Mouse (Mus musculus): ENCODE results near the gene Ehbp1l1. TPM values are rescaled to one million over a fixed set of nuclear protein-coding genes. Genes with fewer than 3 reads are reported as not detected.

Ehbp1l1 gene
- polyA plus RNA-seq, 1 experiment from 2014 or later: 8.9 TPM

- H3K4me3 ChIP-seq (ENCODE audit: low read depth, low read length): peak overlapping the region; percentile 73
- peaks cover 56% of the 10 kb centered on the region for H3K4me1 ChIP-seq (ENCODE audit: control insufficient read depth, insufficient read depth, low read length)
- H3K9me3 ChIP-seq (ENCODE audit: control insufficient read depth, low read length): no peaks in the 10 kb centered on the region
- no peaks in the 10 kb centered on the region for H3K27me3 ChIP-seq (ENCODE audit: control insufficient read depth, insufficient read depth, low read length)
- peak overlapping the region; percentile 100 for H3K9ac ChIP-seq (replicated peaks; ENCODE audit: low read depth, low read length)
- no peak for ATAC-seq (ENCODE audit: low read depth)
- peak overlapping the region; percentile 99 for H3K4me2 ChIP-seq (ENCODE audit: low read depth, low read length)
- WGBS: 3% methylated on average over 14 of the region's 14 CpGs
- no peaks in the 10 kb centered on the region; the same call in 1 of the 2 replicates for H3K36me3 ChIP-seq (ENCODE audit: control insufficient read depth, insufficient read depth, low read length)
- H3K27ac ChIP-seq (ENCODE audit: low read depth, low read length): peak overlapping the region; percentile 44
Observed at GRCm38 (mm10) chr19:5727701-5728100, 1.6 kb upstream of the Ehbp1l1 start.

DNA sequence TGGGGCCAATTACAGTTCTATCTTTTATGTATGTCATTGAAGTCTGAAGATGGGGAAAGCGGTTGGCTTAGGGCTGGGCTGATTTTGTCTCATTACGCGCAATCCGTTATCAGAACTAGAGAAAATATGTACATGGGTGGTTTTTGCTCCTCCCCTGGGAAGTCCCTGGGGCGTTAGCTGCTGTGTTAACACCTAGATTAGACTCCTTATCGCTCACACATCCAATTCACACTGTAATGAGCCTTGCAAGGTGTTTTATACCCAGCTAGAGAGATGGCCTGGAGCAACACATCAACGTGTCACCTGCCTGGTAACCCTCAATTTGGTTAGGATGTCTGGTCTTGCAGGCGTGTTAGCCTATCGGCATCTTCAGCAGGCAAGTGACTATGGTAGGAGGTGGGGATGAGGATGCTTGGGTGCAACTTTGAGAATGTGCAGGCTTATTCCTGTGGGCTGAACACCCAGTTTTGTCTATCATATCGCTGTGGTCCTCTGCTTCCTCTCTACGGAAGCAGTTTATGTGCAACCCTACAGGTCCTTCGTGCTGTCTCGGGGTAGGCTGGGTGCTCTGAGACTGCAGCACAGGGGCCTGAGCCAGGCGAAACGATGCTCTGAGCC lies 953 bp upstream of the Ehbp1l1 start:
- Histone ChIP-seq H3K4me1 (ENCODE audit: control insufficient read depth, insufficient read depth, low read length) (peaks cover 56% of the 10 kb centered on the region), H3K27me3 (ENCODE audit: control insufficient read depth, insufficient read depth, low read length) (no peaks in the 10 kb centered on the region), H3K9ac (replicated peaks; ENCODE audit: low read depth, low read length) (peak overlapping the region; percentile 51), H3K27ac (ENCODE audit: low read depth, low read length) (peak overlapping the region; percentile 44; the same call in 1 of the 2 replicates), H3K9me3 (ENCODE audit: control insufficient read depth, low read length) (no peaks in the 10 kb centered on the region), H3K4me2 (ENCODE audit: low read depth, low read length) (peak overlapping the region; percentile 99), H3K4me3 (ENCODE audit: low read depth, low read length) (peak overlapping the region; percentile 73), H3K36me3 (ENCODE audit: control insufficient read depth, insufficient read depth, low read length) (peaks cover 4% of the 10 kb centered on the region; the same call in 1 of the 2 replicates)
- WGBS: 77% methylated on average over 15 of the region's 15 CpGs
- no peak for ATAC-seq (ENCODE audit: low read depth)

- Histone ChIP-seq H3K9ac (replicated peaks; ENCODE audit: low read depth, low read length) (0 out of 2 replicates have a peak overlapping the region, but pooled peaks have one; percentile 3), H3K36me3 (ENCODE audit: control insufficient read depth, insufficient read depth, low read length) (peaks cover 21% of the 10 kb centered on the region), H3K4me2 (ENCODE audit: low read depth, low read length) (peak overlapping the region; percentile 99), H3K9me3 (ENCODE audit: control insufficient read depth, low read length) (no peaks in the 10 kb centered on the region), H3K4me3 (ENCODE audit: low read depth, low read length) (no peak overlapping the region), H3K27me3 (ENCODE audit: control insufficient read depth, insufficient read depth, low read length) (no peaks in the 10 kb centered on the region), H3K27ac (ENCODE audit: low read depth, low read length) (no peak overlapping the region), H3K4me1 (ENCODE audit: control insufficient read depth, insufficient read depth, low read length) (peaks cover 41% of the 10 kb centered on the region)
- no peak for ATAC-seq (ENCODE audit: low read depth)
- 66% methylated on average over 12 of the region's 12 CpGs for WGBS
Observed at GRCm38 (mm10) chr19:5725029-5725707, 949 bp downstream of the Ehbp1l1 start.

GRCm38 (mm10) chr19:5724549-5724941 lies 1.6 kb downstream of the Ehbp1l1 start:
- no peaks in the 10 kb centered on the region for H3K27me3 ChIP-seq (ENCODE audit: control insufficient read depth, insufficient read depth, low read length)
- no peak overlapping the region for H3K4me3 ChIP-seq (ENCODE audit: low read depth, low read length)
- ATAC-seq (ENCODE audit: low read depth): no peak
- H3K9ac ChIP-seq (replicated peaks; ENCODE audit: low read depth, low read length): no peak overlapping the region
- WGBS: 64% methylated on average over 7 of the region's 7 CpGs
- H3K36me3 ChIP-seq (ENCODE audit: control insufficient read depth, insufficient read depth, low read length): peaks cover 28% of the 10 kb centered on the region
- no peak overlapping the region for H3K27ac ChIP-seq (ENCODE audit: low read depth, low read length)
- peaks cover 36% of the 10 kb centered on the region for H3K4me1 ChIP-seq (ENCODE audit: control insufficient read depth, insufficient read depth, low read length)
- 0 out of 2 replicates have a peak overlapping the region, but pooled peaks have one; percentile 11 for H3K4me2 ChIP-seq (ENCODE audit: low read depth, low read length)
- H3K9me3 ChIP-seq (ENCODE audit: control insufficient read depth, low read length): no peaks in the 10 kb centered on the region

- H3K27me3 ChIP-seq (ENCODE audit: control insufficient read depth, insufficient read depth, low read length): no peaks in the 10 kb centered on the region
- H3K4me2 ChIP-seq (ENCODE audit: low read depth, low read length): no peak overlapping the region
- ATAC-seq (ENCODE audit: low read depth): no peak
- H3K27ac ChIP-seq (ENCODE audit: low read depth, low read length): no peak overlapping the region
- no peak overlapping the region for H3K4me3 ChIP-seq (ENCODE audit: low read depth, low read length)
- WGBS: 67% methylated on average over 4 of the region's 4 CpGs
- no peak overlapping the region for H3K9ac ChIP-seq (replicated peaks; ENCODE audit: low read depth, low read length)
- H3K4me1 ChIP-seq (ENCODE audit: control insufficient read depth, insufficient read depth, low read length): peaks cover 35% of the 10 kb centered on the region
- peaks cover 31% of the 10 kb centered on the region for H3K36me3 ChIP-seq (ENCODE audit: control insufficient read depth, insufficient read depth, low read length)
- no peaks in the 10 kb centered on the region for H3K9me3 ChIP-seq (ENCODE audit: control insufficient read depth, low read length)
Observed at GRCm38 (mm10) chr19:5723934-5724548, 2.1 kb downstream of the Ehbp1l1 start.

- WGBS: 89% methylated on average over 7 of the region's 7 CpGs
- ATAC-seq (ENCODE audit: low read depth): no peak
- H3K4me2 ChIP-seq (ENCODE audit: low read depth, low read length): no peak overlapping the region
- peaks cover 28% of the 10 kb centered on the region for H3K4me1 ChIP-seq (ENCODE audit: control insufficient read depth, insufficient read depth, low read length)
- no peaks in the 10 kb centered on the region for H3K27me3 ChIP-seq (ENCODE audit: control insufficient read depth, insufficient read depth, low read length)
- no peak overlapping the region for H3K27ac ChIP-seq (ENCODE audit: low read depth, low read length)
- no peak overlapping the region for H3K4me3 ChIP-seq (ENCODE audit: low read depth, low read length)
- no peaks in the 10 kb centered on the region for H3K9me3 ChIP-seq (ENCODE audit: control insufficient read depth, low read length)
- H3K36me3 ChIP-seq (ENCODE audit: control insufficient read depth, insufficient read depth, low read length): peaks cover 31% of the 10 kb centered on the region
- H3K9ac ChIP-seq (replicated peaks; ENCODE audit: low read depth, low read length): no peak overlapping the region
Observed at GRCm38 (mm10) chr19:5722848-5723425, 3.2 kb downstream of the Ehbp1l1 start.

DNA sequence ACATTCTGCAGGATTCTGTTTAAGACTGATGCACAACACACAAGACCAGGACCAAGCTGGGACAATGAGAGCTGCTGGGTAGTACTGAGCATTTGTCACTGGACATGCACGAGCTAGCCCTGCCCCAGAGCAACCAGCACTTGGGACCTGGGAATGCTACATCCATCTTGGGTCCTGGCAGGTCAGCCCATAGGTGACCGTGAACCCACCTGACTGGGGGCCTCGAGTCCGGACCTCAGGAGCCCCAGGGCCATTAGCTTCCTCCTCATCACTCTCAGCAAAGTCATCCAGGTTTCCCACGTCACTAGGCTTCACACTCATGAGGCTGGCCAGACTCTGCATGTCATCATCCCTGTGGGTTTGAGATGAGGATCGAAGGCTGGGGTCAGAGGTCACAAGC lies 4.9 kb downstream of the Ehbp1l1 start:
- H3K4me3 ChIP-seq (ENCODE audit: low read depth, low read length): no peak overlapping the region
- H3K9me3 ChIP-seq (ENCODE audit: control insufficient read depth, low read length): no peaks in the 10 kb centered on the region
- H3K4me2 ChIP-seq (ENCODE audit: low read depth, low read length): no peak overlapping the region
- no peak overlapping the region for H3K9ac ChIP-seq (replicated peaks; ENCODE audit: low read depth, low read length)
- H3K36me3 ChIP-seq (ENCODE audit: control insufficient read depth, insufficient read depth, low read length): peaks cover 31% of the 10 kb centered on the region
- H3K4me1 ChIP-seq (ENCODE audit: control insufficient read depth, insufficient read depth, low read length): peaks cover 12% of the 10 kb centered on the region
- ATAC-seq (ENCODE audit: low read depth): no peak
- no peaks in the 10 kb centered on the region for H3K27me3 ChIP-seq (ENCODE audit: control insufficient read depth, insufficient read depth, low read length)
- no peak overlapping the region for H3K27ac ChIP-seq (ENCODE audit: low read depth, low read length)
- WGBS: 91% methylated on average over 6 of the region's 6 CpGs

DNA sequence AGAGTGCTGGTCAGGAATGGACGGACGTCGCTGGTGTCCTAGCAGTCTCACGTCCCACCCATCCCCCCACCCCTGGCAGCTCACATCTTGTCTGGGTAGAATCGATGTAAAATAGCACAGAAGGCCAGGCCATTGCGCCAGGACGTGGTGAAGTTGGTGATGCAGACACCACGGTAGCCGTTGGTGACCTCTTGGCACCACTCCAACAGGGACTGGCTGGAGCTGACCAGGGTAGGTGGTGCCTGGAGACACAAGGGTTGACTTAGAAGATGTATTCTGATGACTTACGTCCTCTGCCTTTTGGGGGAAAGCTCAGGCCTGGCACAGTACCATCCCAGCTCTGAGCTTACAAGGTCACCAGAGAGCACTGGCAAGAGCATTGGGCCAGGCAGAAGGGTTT lies 9.2 kb downstream of the Ehbp1l1 start:
- Histone ChIP-seq H3K9ac (replicated peaks; ENCODE audit: low read depth, low read length) (no peak overlapping the region), H3K27ac (ENCODE audit: low read depth, low read length) (no peak overlapping the region)
- no peak for ATAC-seq (ENCODE audit: low read depth)

More for the DNA sequence above, 9.2 kb downstream of the Ehbp1l1 start:
- H3K36me3 ChIP-seq (ENCODE audit: control insufficient read depth, insufficient read depth, low read length): peaks cover 38% of the 10 kb centered on the region
- H3K4me2 ChIP-seq (ENCODE audit: low read depth, low read length): no peak overlapping the region
- no peaks in the 10 kb centered on the region for H3K27me3 ChIP-seq (ENCODE audit: control insufficient read depth, insufficient read depth, low read length)
- no peaks in the 10 kb centered on the region for H3K9me3 ChIP-seq (ENCODE audit: control insufficient read depth, low read length)
- WGBS: 53% methylated on average over 10 of the region's 10 CpGs
- no peak overlapping the region for H3K4me3 ChIP-seq (ENCODE audit: low read depth, low read length)
- H3K4me1 ChIP-seq (ENCODE audit: control insufficient read depth, insufficient read depth, low read length): no peaks in the 10 kb centered on the region
